Mouse (Mus musculus) forebrain, embryonic 11.5 days (tissue): ENCODE data around the gene Gabrb1. TPM values are rescaled to one million over a fixed set of nuclear protein-coding genes. Genes with fewer than 3 reads are reported as not detected.

Experiments used
- ATAC-seq: fragments of 200-750 bp; cut with Nextera tagmentation; replicated peaks from 2 replicates; pipeline ENCODE4 v1.8.0; 2017; ENCODE audit warnings: moderate TSS enrichment; ENCODE audit not compliant: low FRiP score
- DNase-seq: peaks from one replicate; pipeline ENCODE4 v3.0.0-alpha.2; 2017; ENCODE audit warnings: low spot score
- H3K27ac ChIP-seq: fragments of 300-500 bp; sonication (generic); 2 replicates; pipeline ENCODE4 v1.5.1; 2014; ENCODE audit warnings: low read depth, low read length
- H3K27me3 ChIP-seq: fragments of 300-500 bp; sonication (generic); 2 replicates; pipeline ENCODE4 v1.6.1; 2014; ENCODE audit warnings: mild to moderate bottlenecking, low read length, mixed read lengths; ENCODE audit not compliant: control insufficient read depth, insufficient read depth
- H3K36me3 ChIP-seq: fragments of 300-500 bp; sonication (generic); 2 replicates; pipeline ENCODE4 v1.6.1; 2014; ENCODE audit warnings: mild to moderate bottlenecking, low read length, moderate library complexity, mixed read lengths; ENCODE audit not compliant: control insufficient read depth, insufficient read depth
- H3K4me1 ChIP-seq: fragments of 300-500 bp; sonication (generic); replicated peaks from 2 replicates; pipeline ENCODE4 v1.6.1; 2014; ENCODE audit warnings: low read length, mixed read lengths; ENCODE audit not compliant: control insufficient read depth, insufficient read depth
- H3K4me2 ChIP-seq: fragments of 300-500 bp; sonication (generic); 2 replicates; pipeline ENCODE4 v1.6.1; 2014; ENCODE audit warnings: low read depth, mild to moderate bottlenecking, low read length, moderate library complexity, mixed read lengths; ENCODE audit not compliant: severe bottlenecking
- H3K4me3 ChIP-seq: fragments of 300-500 bp; sonication (generic); 2 replicates; pipeline ENCODE4 v1.5.1; 2014; ENCODE audit warnings: low read depth, low read length
- H3K9ac ChIP-seq: fragments of 300-500 bp; sonication (generic); 2 replicates; pipeline ENCODE4 v1.6.1; 2014; ENCODE audit warnings: low read length
- H3K9me3 ChIP-seq: fragments of 300-500 bp; sonication (generic); 2 replicates; pipeline ENCODE4 v1.6.1; 2016; ENCODE audit warnings: low read length, mixed read lengths; ENCODE audit not compliant: control insufficient read depth
- WGBS: fragments of 180-500 bp; shearing (Covaris S2); extraction: QIAGEN DNeasy Blood & Tissue Kit; methylation state at CpG from one replicate; pipeline ENCODE4 v1.1.7; 2014; 5-methylcytosine and 5-hydroxymethylcytosine counted together
- polyA plus RNA-seq: library from polyadenylated mRNA; unstranded; fragments of >200 nt; fragmentation: Nextera tagmentation; extraction: Ambion mirVana; gene quantifications from 2 replicates; pipeline ENCODE4 v1.2.1, GENCODE M21; 2014

Gabrb1 gene
- polyA plus RNA-seq, 1 experiment from 2014 or later: 0.51 TPM

DNA sequence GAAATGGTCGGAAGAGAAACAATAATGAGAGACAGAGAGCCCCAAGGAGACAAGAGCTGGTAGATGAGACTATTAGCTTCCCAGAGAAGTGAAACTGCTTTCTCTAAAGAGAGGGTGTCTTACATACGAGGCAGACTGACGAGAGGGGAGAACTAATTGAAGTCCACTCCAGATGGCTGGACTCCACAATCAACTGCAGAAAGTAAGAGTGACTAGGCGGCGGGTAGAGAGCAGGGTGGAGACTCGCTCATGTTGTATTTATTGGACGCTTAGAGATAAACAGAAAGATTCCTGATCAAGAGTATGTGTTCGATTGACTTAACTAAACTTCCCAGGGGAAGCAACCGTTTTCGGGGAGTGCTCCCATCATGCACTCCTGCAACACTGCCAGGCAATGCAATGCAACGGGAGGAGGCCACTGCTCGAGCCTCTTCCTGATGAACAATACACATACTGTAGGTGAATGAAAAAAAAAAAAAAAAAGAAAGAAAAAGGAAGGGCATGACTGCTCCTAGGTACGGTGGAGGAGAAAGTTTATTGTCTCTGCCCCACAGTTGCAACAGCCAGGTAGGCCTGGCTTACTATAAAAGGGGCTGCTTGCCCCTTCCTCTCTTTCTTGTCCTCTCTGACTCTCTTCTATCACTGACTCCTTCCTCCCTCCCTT is 526.7 kb downstream of the Gabrb1 start:
- ATAC-seq (no peak), DNase-seq (no peak)
- Histone ChIP-seq H3K27ac (no peak overlapping the region), H3K4me3 (no peak overlapping the region), H3K9me3 (no peaks in the 10 kb centered on the region), H3K4me1 (no peaks in the 10 kb centered on the region), H3K27me3 (no peaks in the 10 kb centered on the region), H3K4me2 (no peak overlapping the region), H3K9ac (no peak overlapping the region), H3K36me3 (no peaks in the 10 kb centered on the region)
- WGBS: 88% methylated on average over 13 of the region's 13 CpGs

DNA sequence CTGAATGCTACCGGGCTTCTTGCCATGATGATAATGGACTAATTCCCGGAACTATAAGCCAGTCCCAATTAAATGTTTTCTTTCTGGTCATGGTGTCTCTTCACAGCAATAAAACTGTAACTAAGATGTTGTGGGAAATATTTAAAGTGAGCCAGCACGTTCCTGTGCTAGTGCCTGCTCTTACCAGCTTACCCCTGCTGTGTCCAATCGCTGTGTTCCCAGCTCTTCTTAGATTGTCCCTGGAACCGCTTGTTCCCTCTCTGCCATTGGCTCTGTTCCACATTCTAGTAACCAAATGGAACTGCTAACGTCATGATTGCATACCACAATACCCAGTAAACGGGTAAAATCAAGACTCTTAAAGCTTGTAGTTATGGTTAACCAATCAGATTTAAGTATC is 533.2 kb downstream of the Gabrb1 start:
- H3K36me3 ChIP-seq: no peaks in the 10 kb centered on the region
- WGBS: 85% methylated on average over 7 of the region's 7 CpGs
- no peak overlapping the region for H3K9ac ChIP-seq
- H3K4me2 ChIP-seq: no peak overlapping the region
- ATAC-seq (no peak), DNase-seq (no peak)
- no peak overlapping the region for H3K4me3 ChIP-seq
- H3K9me3 ChIP-seq: no peaks in the 10 kb centered on the region
- no peak overlapping the region for H3K27ac ChIP-seq
- no peaks in the 10 kb centered on the region for H3K4me1 ChIP-seq
- no peaks in the 10 kb centered on the region for H3K27me3 ChIP-seq

DNA sequence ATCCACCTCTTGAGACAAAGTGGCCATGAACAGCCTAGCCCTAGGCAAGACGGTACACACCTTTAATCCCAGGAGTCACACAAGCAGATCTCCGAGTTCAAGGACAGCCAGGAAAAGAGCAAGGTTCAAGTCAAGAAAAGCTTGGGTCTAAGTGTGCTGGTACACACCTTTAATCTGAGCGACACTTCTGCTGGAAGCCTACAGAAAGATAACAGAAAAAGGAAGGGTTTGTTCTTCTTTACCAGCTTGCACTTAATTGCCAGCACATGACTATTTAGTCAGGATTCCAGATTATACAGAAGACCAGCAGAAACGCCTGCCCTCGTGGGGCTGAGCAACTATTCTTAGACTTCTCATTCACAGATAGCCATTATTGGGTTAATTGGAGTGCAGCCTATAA is 534.0 kb downstream of the Gabrb1 start:
- H3K27me3 ChIP-seq: no peaks in the 10 kb centered on the region
- no peak overlapping the region for H3K27ac ChIP-seq
- DNase-seq (no peak), ATAC-seq (no peak)
- H3K4me3 ChIP-seq: no peak overlapping the region
- WGBS: 92% methylated on average over 5 of the region's 5 CpGs
- H3K4me2 ChIP-seq: no peak overlapping the region
- no peak overlapping the region for H3K9ac ChIP-seq
- no peaks in the 10 kb centered on the region for H3K4me1 ChIP-seq
- no peaks in the 10 kb centered on the region for H3K36me3 ChIP-seq
- H3K9me3 ChIP-seq: no peaks in the 10 kb centered on the region

DNA sequence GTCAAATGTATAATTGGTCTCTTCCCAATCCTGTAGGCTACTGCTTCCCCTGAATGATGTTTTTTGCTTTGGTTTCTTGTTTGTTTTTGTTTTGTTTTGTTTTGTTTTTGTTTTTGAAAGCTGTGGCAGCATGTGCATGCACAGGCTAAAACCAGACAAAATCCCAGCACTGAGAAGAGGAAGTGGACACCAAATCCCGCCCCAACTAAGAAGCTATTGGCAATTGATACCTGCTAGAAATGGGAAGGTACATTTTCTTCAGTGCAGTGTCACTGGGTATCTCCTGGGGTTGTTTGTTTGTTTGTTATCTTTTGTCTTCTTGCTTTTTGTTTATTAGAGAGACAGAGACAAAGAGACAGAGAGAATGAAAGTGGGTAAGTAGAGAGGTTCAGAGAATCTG is 537.5 kb downstream of the Gabrb1 start:
- H3K9ac ChIP-seq: no peak overlapping the region
- H3K27ac ChIP-seq: no peak overlapping the region
- H3K36me3 ChIP-seq: no peaks in the 10 kb centered on the region
- no peaks in the 10 kb centered on the region for H3K27me3 ChIP-seq
- H3K4me1 ChIP-seq: no peaks in the 10 kb centered on the region
- no peak for DNase-seq
- no peak overlapping the region for H3K4me2 ChIP-seq
- H3K9me3 ChIP-seq: no peaks in the 10 kb centered on the region
- WGBS: 92% methylated on average over 1 of the region's 1 CpGs
- ATAC-seq: no peak
- no peak overlapping the region for H3K4me3 ChIP-seq

Other genes starting within 250 kb of the Gabrb1 start
- not detected in 2 replicates for gene Cox7b2, start 109.9 kb upstream of the Gabrb1 start, polyA plus RNA-seq
- 1.9 and 2.7 TPM in 2 replicates for gene Gabra4, start 195 bp downstream of the Gabrb1 start, polyA plus RNA-seq